Mouse (Mus musculus): ENCODE measurements around the gene Fancm.
A peak's percentile ranks its signal among the peaks of the same experiment; 100 is the strongest.

DNA sequence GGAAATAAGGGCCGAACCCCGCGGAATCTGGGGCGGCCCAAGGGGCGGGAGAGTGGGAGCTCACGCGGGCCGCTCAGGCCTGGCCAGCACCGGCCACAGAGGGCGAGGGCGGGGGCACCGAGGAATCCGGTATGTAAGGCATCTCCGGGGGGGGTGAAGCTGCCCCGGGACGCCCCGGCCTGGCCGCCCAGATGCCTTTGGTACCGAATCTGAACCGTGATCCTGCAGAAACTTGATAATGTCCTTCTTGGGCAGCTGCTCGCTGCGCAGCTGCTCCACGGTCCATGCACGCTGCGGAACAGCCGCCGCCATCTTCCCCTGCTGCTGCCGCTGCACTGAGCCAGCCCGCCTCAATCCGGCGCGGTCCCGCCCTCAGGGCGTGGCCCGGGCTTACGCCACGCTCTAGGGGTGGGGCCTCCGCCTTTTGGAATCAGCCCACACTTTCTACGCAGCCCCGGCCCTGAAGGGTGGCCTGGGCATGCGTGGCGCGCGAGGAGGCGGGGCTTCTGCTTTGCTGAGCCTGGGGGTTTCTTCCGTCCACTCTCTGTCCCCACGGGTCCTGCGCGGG lies 1.7 kb upstream of the Fancm start, which contains the start of gene Fkbp3:
- no peak for TF ChIP-seq CTCF (IDR thresholded peaks at IDR 0.05; ENCODE audit: borderline replicate concordance, extremely low read depth, insufficient read depth, insufficient read length)
- TF ChIP-seq POLR2A (IDR thresholded peaks at IDR 0.05; ENCODE audit: borderline replicate concordance, extremely low read depth, insufficient read depth, insufficient read length, poor library complexity, severe bottlenecking) = peak; percentile 92
